Mouse (Mus musculus) midbrain, embryonic 16.5 days (tissue): Measurements from ENCODE around the gene Wnt3. TPM values are rescaled to one million over a fixed set of nuclear protein-coding genes. Genes with fewer than 3 reads are reported as not detected.
A peak's percentile ranks its signal among the peaks of the same experiment; 100 is the strongest.

Experiments used
- ATAC-seq: fragments of 200-750 bp; cut with Nextera tagmentation; 2 replicates; pipeline ENCODE4 v1.8.0; 2017; ENCODE audit warnings: moderate TSS enrichment
- H3K27ac ChIP-seq: fragments of 300-500 bp; sonication (generic); 2 replicates; pipeline ENCODE4 v1.5.1; 2014; ENCODE audit warnings: mild to moderate bottlenecking, low read length, mixed read lengths
- H3K27me3 ChIP-seq: fragments of 300-500 bp; sonication (generic); 2 replicates; pipeline ENCODE4 v1.6.1; 2014; ENCODE audit warnings: low read depth, low read length, mixed read lengths; ENCODE audit not compliant: control insufficient read depth, insufficient read depth
- H3K36me3 ChIP-seq: fragments of 300-500 bp; sonication (generic); 2 replicates; pipeline ENCODE4 v1.6.1; 2014; ENCODE audit warnings: mild to moderate bottlenecking, low read length, moderate library complexity, mixed read lengths; ENCODE audit not compliant: control insufficient read depth, insufficient read depth
- H3K4me1 ChIP-seq: fragments of 300-500 bp; sonication (generic); 2 replicates; pipeline ENCODE4 v1.6.1; 2014; ENCODE audit warnings: mild to moderate bottlenecking, low read length, mixed read lengths; ENCODE audit not compliant: control insufficient read depth, insufficient read depth
- H3K4me2 ChIP-seq: fragments of 300-500 bp; sonication (generic); 2 replicates; pipeline ENCODE4 v1.6.1; 2014; ENCODE audit warnings: mild to moderate bottlenecking, low read length, mixed read lengths
- H3K4me3 ChIP-seq: fragments of 300-500 bp; sonication (generic); 2 replicates; pipeline ENCODE4 v1.5.1; 2014; ENCODE audit warnings: low read depth, mild to moderate bottlenecking, low read length, moderate library complexity, mixed read lengths
- H3K9ac ChIP-seq: fragments of 300-500 bp; sonication (generic); 2 replicates; pipeline ENCODE4 v1.6.1; 2014; ENCODE audit warnings: low read depth, low read length, mixed read lengths
- H3K9me3 ChIP-seq: fragments of 300-500 bp; sonication (generic); replicated peaks from 2 replicates; pipeline ENCODE4 v1.6.1; 2014; ENCODE audit warnings: mild to moderate bottlenecking, low read length, mixed read lengths; ENCODE audit not compliant: control insufficient read depth, poor library complexity, severe bottlenecking
- WGBS: fragments of 180-500 bp; shearing (Covaris S2); extraction: QIAGEN DNeasy Blood & Tissue Kit; methylation state at CpG from one replicate; pipeline ENCODE4 v1.1.7; 2014; 5-methylcytosine and 5-hydroxymethylcytosine counted together
- polyA plus RNA-seq: library from polyadenylated mRNA; unstranded; fragments of >200 nt; fragmentation: Nextera tagmentation; extraction: Ambion mirVana; gene quantifications from 2 replicates; pipeline ENCODE4 v1.2.1, GENCODE M21; 2015

Wnt3 gene
- polyA plus RNA-seq = 18.8 and 21.2 TPM in 2 replicates

DNA sequence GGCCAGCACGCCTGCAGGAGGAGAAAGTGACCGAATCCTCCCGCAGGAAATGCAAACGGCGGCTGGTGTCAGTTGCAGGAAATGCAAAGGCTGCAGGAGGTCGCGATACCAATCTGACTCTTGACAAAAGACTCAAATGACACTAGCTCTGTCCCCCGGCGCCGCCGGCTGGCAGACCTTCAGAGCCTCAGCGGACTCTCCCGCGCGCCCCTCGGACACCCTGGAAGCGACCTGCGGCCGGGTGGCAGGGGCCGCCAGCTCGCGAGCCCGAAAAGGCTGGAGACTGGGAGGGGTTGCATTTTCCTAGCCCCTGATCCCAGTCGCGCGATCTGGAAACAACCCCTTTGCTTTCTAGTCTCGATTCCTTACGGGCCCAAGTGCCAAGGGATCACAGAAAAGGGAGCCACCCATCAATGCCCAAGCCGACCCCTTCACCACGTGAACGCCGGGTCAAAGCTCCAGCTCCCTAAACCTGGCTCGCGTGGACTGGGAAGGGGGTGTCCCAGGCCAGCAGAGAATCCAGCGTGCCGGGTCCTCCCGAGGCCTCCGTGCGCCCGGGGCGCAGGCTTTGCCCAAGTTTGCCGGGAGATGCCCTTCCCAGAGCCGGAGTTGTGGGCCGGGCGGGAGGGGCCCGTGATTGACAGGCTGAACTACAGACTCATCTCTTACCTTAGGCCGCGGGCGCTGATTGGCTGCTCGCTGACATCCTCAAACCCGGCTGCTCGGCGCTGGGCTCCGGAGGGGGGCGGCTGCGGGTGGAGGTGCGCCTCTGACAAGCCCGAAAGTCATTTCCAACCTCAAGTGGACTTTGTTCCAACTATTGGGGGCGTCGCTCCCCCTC is at the start of gene Wnt3:
Wnt3 (plus strand) TSS at position 764 of the 841 bp plus-strand sequence.
- peak within 1 kb of the TSS; percentile 51 for H3K4me3 ChIP-seq
- H3K9me3 ChIP-seq = no peaks in the 10 kb centered on the region
- ATAC-seq = peak; percentile 69
- peaks cover 28% of the 10 kb centered on the region for H3K27me3 ChIP-seq
- WGBS = under 1% methylated on average over 60 of the region's 60 CpGs
- H3K27ac ChIP-seq = peak within 1 kb of the TSS; percentile 70
- H3K36me3 ChIP-seq = no peaks in the 10 kb centered on the region
- peak within 1 kb of the TSS; percentile 84 for H3K4me2 ChIP-seq
- H3K4me1 ChIP-seq = peaks cover 37% of the 10 kb centered on the region
- H3K9ac ChIP-seq = peak within 1 kb of the TSS; percentile 64

DNA sequence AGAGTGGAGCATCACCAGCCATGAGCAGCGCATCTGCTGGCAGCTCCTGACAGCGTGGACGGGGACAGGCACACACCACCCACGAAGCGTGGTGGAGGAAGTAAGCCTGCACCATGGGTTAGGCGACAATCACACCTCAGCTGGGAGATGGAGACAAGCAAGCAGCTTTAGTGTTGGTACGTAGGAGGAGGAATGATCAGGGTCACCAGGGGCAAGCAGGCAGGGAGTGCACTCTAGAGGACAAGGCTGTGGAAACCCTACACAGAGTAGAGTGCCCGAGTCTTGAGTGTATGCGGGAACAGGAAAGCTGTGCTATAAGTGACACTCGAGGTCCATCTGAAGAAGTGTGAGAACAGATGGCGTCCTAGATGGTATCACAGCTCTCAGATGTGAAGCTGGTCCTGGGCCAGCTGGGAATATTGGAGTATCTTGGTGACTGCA is 49.6 kb upstream of the Wnt3 start:
- no peaks in the 10 kb centered on the region for H3K36me3 ChIP-seq
- H3K4me3 ChIP-seq = no peak overlapping the region
- no peak overlapping the region for H3K9ac ChIP-seq
- WGBS = 84% methylated on average over 11 of the region's 11 CpGs
- no peak overlapping the region for H3K27ac ChIP-seq
- no peaks in the 10 kb centered on the region for H3K27me3 ChIP-seq
- H3K4me2 ChIP-seq = no peak overlapping the region
- no peaks in the 10 kb centered on the region for H3K9me3 ChIP-seq
- H3K4me1 ChIP-seq = peaks cover 8% of the 10 kb centered on the region
- ATAC-seq = no peak

DNA sequence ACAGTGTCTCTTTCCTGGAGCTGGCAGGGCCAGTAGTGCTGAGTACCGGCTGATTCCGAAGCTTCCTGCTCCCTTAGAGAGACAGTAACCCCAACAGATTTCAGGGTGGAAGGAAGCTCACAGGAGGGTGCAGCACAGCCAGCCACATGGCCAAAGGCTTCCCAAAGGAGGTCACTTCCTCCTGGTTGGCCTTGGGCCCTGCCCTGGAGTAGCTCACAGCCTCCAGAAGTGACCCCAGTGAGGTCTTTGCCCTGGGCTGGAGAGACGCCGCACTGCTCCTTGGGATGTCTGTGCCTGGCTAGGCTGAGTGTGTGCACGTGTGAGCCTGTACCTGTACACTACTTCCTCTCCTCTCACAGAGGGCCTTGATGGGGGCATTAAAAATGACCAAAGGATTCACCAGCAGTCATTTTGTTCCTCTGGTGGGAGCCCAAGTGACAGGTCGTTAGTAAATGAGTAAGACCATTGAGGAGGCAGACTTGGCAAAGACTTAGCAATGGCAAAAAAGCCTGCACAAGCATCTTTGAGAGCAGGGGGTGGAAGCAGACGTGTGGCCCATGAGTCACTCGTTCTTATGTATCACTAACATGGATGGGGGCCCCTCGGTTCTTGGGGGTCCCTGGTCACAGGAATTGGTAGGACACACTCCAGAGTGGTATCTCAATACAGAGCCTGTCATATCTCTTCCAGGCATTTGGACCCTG is 44.5 kb upstream of the Wnt3 start:
- Histone ChIP-seq H3K9me3 (no peaks in the 10 kb centered on the region), H3K36me3 (no peaks in the 10 kb centered on the region), H3K27me3 (no peaks in the 10 kb centered on the region), H3K27ac (no peak overlapping the region), H3K4me2 (no peak overlapping the region), H3K4me1 (no peaks in the 10 kb centered on the region), H3K9ac (no peak overlapping the region), H3K4me3 (no peak overlapping the region)
- 73% methylated on average over 9 of the region's 9 CpGs for WGBS
- ATAC-seq = no peak

DNA sequence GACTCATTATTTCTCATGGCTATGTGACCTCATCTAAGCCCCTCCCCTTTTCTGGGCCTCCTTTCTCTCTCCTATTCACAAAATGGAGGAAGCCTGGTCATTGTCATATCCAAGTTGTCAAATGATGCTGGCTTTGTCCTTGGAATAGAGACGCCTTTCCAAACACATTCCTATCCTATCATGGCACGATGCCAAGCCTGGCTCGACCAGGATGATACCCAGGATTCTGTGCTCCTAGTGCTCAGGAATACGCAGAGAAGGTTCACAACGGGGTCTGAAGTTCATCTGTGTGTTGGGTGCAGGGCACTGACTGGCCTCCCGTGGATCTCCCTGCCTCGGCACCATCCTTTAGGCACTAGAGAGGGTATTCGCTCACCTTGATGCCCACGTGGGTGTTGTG is 42.4 kb upstream of the Wnt3 start:
- H3K4me3 ChIP-seq = no peak overlapping the region

DNA sequence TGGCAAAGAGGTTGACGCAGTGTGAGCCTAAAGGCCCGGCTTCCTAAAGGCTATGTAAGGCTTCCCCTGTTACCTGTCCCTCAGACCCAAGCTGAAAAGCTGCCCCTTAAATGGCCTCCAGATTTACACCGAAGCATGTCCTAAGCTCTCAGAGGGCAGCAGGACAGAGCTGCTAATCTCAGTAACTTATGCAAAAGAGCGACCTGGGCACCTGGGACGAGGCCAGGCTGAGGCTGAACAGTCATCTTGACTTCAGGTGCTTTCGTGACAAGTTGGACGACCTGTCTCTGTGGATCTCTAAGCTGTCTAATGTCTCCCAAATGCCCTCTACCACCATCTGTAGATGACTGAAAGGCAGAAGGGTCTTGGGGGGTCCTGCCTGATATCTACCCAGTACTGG is 41.6 kb upstream of the Wnt3 start:
- no peak overlapping the region for H3K9ac ChIP-seq
- WGBS = 82% methylated on average over 7 of the region's 7 CpGs
- H3K27me3 ChIP-seq = no peaks in the 10 kb centered on the region
- no peaks in the 10 kb centered on the region for H3K4me1 ChIP-seq
- no peak overlapping the region for H3K27ac ChIP-seq
- H3K9me3 ChIP-seq = no peaks in the 10 kb centered on the region
- H3K36me3 ChIP-seq = no peaks in the 10 kb centered on the region
- no peak for ATAC-seq
- no peak overlapping the region for H3K4me3 ChIP-seq
- no peak overlapping the region for H3K4me2 ChIP-seq

More for the DNA sequence above, 42.4 kb upstream of the Wnt3 start:
- no peaks in the 10 kb centered on the region for H3K9me3 ChIP-seq
- no peaks in the 10 kb centered on the region for H3K4me1 ChIP-seq
- ATAC-seq = no peak
- 81% methylated on average over 9 of the region's 9 CpGs for WGBS
- no peaks in the 10 kb centered on the region for H3K36me3 ChIP-seq
- no peak overlapping the region for H3K4me2 ChIP-seq
- no peak overlapping the region for H3K27ac ChIP-seq
- no peaks in the 10 kb centered on the region for H3K27me3 ChIP-seq
- H3K9ac ChIP-seq = no peak overlapping the region

DNA sequence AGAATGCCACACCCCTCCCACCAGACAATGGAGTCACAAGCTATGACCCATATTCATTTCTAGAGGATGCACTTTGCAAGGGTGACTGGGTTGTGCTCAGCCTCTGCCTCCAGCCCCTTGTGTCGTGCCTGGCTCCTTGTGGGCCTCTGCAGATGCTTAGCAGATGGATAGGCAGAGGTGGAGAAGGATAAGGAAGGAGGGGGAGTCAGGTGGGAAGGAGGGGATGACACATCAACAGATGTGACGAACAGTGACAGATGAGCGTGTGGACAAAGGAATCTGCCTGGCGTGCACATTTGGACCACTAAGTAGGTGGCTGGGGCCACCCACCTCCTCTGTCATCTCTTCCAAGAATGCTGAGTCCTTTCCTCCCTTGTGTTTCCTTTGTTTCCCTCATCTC is 40.9 kb upstream of the Wnt3 start:
- no peak overlapping the region for H3K27ac ChIP-seq
- H3K4me3 ChIP-seq = no peak overlapping the region
- 75% methylated on average over 4 of the region's 4 CpGs for WGBS

DNA sequence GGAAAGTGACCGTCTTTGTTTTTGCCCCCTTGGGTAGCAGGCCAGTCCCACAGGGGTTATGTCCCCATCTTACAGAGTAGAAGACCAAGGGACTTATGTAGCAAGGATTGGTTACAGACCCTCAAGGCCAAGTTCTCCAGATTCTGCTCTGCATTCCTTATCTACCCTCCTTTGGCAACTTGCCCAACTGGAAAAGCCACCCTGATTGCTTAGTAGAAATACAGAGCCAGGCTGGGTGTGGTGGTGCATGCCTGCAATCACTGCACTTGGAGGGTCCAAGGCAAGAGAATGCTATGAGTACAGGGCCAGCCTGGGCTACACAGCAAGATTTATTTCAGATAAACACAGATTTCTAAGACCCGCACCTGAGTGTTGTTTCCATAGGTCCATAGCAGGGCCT is 40.0 kb upstream of the Wnt3 start:
- Histone ChIP-seq H3K9me3 (no peaks in the 10 kb centered on the region), H3K4me2 (no peak overlapping the region), H3K27ac (no peak overlapping the region), H3K9ac (no peak overlapping the region), H3K36me3 (no peaks in the 10 kb centered on the region), H3K27me3 (no peaks in the 10 kb centered on the region), H3K4me1 (no peaks in the 10 kb centered on the region), H3K4me3 (no peak overlapping the region)
- 92% methylated on average over 2 of the region's 2 CpGs for WGBS
- no peak for ATAC-seq

More for the DNA sequence above, 40.9 kb upstream of the Wnt3 start:
- no peak for ATAC-seq
- no peaks in the 10 kb centered on the region for H3K4me1 ChIP-seq
- H3K36me3 ChIP-seq = no peaks in the 10 kb centered on the region
- H3K27me3 ChIP-seq = no peaks in the 10 kb centered on the region
- H3K4me2 ChIP-seq = no peak overlapping the region
- H3K9ac ChIP-seq = no peak overlapping the region
- no peaks in the 10 kb centered on the region for H3K9me3 ChIP-seq

DNA sequence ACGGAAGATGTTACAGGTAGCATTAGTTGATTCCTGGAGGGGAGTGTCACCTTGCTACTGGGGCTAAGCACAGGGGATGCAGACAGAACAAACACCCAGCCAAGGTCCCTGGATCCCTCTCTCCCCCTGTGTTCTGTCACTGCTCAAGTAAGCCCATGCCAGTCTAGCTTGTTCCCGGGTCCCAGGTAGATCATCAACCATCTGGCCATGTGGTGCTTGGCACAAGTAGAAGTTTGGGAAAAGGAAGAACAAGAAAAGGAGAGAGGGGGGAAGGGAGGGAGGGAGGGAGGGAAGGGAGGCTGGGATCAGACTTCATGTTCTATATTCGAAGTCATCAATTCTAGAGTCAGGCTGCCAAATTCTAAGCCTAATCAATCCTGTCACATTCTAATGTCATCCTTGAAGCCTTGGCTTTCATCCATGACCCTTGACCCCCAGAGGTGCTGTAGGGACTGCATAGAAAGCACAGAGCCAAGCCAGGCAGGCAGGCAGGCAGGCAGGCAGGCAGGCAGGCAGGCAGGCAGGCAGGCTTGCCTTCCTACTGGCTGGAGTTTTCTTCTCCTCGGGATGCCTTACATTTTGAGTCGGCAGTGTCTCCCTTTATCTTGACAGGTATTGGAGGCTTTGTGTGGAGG is 39.4 kb upstream of the Wnt3 start:
- Histone ChIP-seq H3K36me3 (no peaks in the 10 kb centered on the region), H3K9me3 (no peaks in the 10 kb centered on the region), H3K9ac (no peak overlapping the region), H3K27me3 (no peaks in the 10 kb centered on the region), H3K27ac (no peak overlapping the region), H3K4me3 (no peak overlapping the region), H3K4me1 (no peaks in the 10 kb centered on the region), H3K4me2 (no peak overlapping the region)
- WGBS = 74% methylated on average over 5 of the region's 5 CpGs
- ATAC-seq = no peak
